Mouse (Mus musculus): ENCODE results near the gene Hdhd3. TPM values are rescaled to one million over a fixed set of nuclear protein-coding genes. Genes with fewer than 3 reads are reported as not detected.
"Not testable (repeated sequence)": the region's sequence is repeated elsewhere in the genome, so short reads cannot be mapped to it uniquely, and the experiment has no call there.

Hdhd3 gene
- polyA plus RNA-seq, 1 experiment from 2014 or later = 13.8 TPM

DNA sequence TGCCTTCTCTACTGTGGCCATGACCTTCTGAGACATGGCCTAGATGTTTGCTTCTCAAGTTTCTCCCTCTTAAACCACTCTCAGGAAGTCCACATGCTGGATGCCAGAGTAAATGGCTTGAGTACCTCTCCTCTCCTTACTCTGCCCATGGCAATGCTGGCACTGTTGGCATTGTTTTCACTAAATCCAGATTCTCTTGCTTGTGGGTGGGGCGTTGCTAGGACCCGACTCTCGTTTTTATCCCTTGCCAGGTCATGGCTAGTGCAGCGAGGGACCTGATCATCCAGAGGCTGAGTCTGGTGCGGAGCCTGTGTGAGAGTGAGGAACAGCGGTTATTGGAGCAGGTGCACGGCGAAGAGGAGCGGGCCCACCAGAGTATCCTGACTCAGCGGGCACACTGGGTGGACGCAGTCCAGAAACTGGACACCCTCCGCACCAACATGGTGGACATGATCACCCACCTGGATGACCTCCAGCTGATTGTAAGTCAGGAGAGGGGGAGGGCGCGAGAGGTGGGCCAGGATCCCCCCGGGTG is 17.0 kb downstream of the Hdhd3 start:
- Histone ChIP-seq H3K4me1 (ENCODE audit: control insufficient read depth, insufficient read depth, low read length) (no peaks in the 10 kb centered on the region), H3K27ac (ENCODE audit: low read length) (no peak overlapping the region), H3K9me3 (replicated peaks; ENCODE audit: control insufficient read depth, low read length, poor library complexity, severe bottlenecking) (no peaks in the 10 kb centered on the region), H3K4me3 (ENCODE audit: low read depth, low read length) (no peak overlapping the region), H3K9ac (ENCODE audit: low read depth, low read length) (no peak overlapping the region), H3K4me2 (ENCODE audit: low read length) (no peak overlapping the region), H3K27me3 (ENCODE audit: control insufficient read depth, insufficient read depth, low read depth, low read length) (no peaks in the 10 kb centered on the region; the same call in 1 of the 2 replicates), H3K36me3 (ENCODE audit: control insufficient read depth, insufficient read depth, low read length) (no peaks in the 10 kb centered on the region)
- no peak for ATAC-seq
- 93% methylated on average over 15 of the region's 15 CpGs for WGBS

GRCm38 (mm10) chr4:62485450-62486161 is 17.7 kb downstream of the Hdhd3 start:
- no peak overlapping the region for H3K4me3 ChIP-seq (ENCODE audit: low read depth, low read length)
- H3K9me3 ChIP-seq (replicated peaks; ENCODE audit: control insufficient read depth, low read length, poor library complexity, severe bottlenecking) = no peaks in the 10 kb centered on the region
- no peak for ATAC-seq
- no peak overlapping the region for H3K4me2 ChIP-seq (ENCODE audit: low read length)
- no peaks in the 10 kb centered on the region for H3K36me3 ChIP-seq (ENCODE audit: control insufficient read depth, insufficient read depth, low read length)
- WGBS = 89% methylated on average over 8 of the region's 8 CpGs
- no peak overlapping the region for H3K9ac ChIP-seq (ENCODE audit: low read depth, low read length)
- no peaks in the 10 kb centered on the region; the same call in 1 of the 2 replicates for H3K27me3 ChIP-seq (ENCODE audit: control insufficient read depth, insufficient read depth, low read depth, low read length)
- H3K4me1 ChIP-seq (ENCODE audit: control insufficient read depth, insufficient read depth, low read length) = no peaks in the 10 kb centered on the region
- no peak overlapping the region for H3K27ac ChIP-seq (ENCODE audit: low read length)

DNA sequence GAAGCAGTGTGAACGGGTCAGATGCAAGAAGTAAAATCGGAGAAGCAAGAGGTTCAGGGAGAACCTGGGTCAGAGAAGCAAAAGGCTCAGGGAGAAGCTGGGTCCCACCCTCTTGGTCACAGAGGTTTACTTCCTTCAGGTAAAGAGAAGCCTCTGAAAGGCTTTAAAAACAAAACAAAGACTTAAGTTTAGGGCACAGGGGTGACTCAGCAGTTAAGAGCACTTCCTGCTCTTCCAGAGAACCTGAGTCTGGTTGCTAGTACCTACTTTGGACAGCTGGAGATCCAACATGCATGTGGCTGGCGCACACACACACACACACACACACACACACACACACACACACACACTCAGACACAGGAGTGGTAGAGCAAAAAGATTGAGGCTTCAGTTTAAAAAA is 18.3 kb downstream of the Hdhd3 start:
- ATAC-seq = no peak
- H3K4me2 ChIP-seq (ENCODE audit: low read length) = no peak overlapping the region
- H3K36me3 ChIP-seq (ENCODE audit: control insufficient read depth, insufficient read depth, low read length) = no peaks in the 10 kb centered on the region
- H3K27ac ChIP-seq (ENCODE audit: low read length) = no peak overlapping the region
- 72% methylated on average over 3 of the region's 3 CpGs for WGBS
- no peak overlapping the region for H3K9ac ChIP-seq (ENCODE audit: low read depth, low read length)
- peaks cover under 1% of the 10 kb centered on the region; the same call in 1 of the 2 replicates for H3K27me3 ChIP-seq (ENCODE audit: control insufficient read depth, insufficient read depth, low read depth, low read length)
- H3K4me3 ChIP-seq (ENCODE audit: low read depth, low read length) = no peak overlapping the region
- peaks cover 1% of the 10 kb centered on the region; the same call in 1 of the 2 replicates for H3K4me1 ChIP-seq (ENCODE audit: control insufficient read depth, insufficient read depth, low read length)
- H3K9me3 ChIP-seq (replicated peaks; ENCODE audit: control insufficient read depth, low read length, poor library complexity, severe bottlenecking) = no peaks in the 10 kb centered on the region

DNA sequence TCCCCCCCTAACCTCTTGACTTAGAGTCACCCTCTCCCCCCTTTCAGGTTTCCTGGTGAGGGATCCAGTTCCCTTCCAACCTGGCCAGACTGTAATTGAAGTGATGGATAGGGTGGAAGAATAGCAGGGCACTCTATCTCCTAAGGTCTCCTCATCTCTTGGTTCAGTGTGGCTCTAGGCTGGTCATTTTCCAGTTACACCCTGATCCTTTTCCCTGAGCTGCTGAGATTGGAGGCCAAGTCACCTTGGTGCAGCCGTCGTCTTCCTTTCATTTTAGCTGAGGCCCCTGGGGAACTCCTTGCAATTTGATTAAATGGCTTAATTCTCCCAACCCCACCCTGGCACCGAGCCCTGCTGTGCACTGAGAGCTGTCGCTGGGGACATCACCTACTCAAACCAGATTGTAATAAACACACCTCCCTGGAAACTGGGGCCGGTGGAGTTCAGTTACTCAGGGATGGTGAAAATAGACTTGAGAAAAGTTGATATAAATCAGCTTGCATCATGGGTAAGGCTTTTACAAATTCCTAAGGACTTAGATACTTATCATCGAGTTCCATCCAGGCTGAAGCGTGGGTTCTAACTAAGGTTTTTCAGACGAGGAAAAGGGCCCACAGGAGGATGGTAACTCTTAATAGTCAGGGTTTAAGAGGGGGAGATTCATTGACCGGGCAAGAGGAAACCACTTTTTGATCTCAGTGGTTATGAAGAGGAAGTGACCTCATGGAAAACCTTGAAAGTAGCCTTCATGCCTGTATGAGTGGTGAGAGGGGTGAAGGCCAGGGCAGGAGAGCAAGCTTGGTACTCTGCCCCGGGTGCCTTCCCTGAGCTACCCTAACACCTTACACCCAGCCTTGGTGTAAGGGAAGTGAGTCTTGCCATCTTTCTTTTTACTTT is 22.3 kb downstream of the Hdhd3 start:
- Histone ChIP-seq H3K27ac (ENCODE audit: low read length) (no peak overlapping the region), H3K9me3 (replicated peaks; ENCODE audit: control insufficient read depth, low read length, poor library complexity, severe bottlenecking) (no peaks in the 10 kb centered on the region), H3K9ac (ENCODE audit: low read depth, low read length) (no peak overlapping the region), H3K4me1 (ENCODE audit: control insufficient read depth, insufficient read depth, low read length) (peaks cover 8% of the 10 kb centered on the region), H3K36me3 (ENCODE audit: control insufficient read depth, insufficient read depth, low read length) (no peaks in the 10 kb centered on the region), H3K27me3 (ENCODE audit: control insufficient read depth, insufficient read depth, low read depth, low read length) (peaks cover 5% of the 10 kb centered on the region), H3K4me2 (ENCODE audit: low read length) (no peak overlapping the region), H3K4me3 (ENCODE audit: low read depth, low read length) (no peak overlapping the region)
- 49% methylated on average over 10 of the region's 10 CpGs for WGBS
- peak; percentile 43 for ATAC-seq

GRCm38 (mm10) chr4:62479937-62480708 is 23.1 kb downstream of the Hdhd3 start, which contains the start of gene Bspry:
Gene Bspry, plus strand, starts transcription at chr4:62480053.
- H3K36me3 ChIP-seq (ENCODE audit: control insufficient read depth, insufficient read depth, low read length) = no peaks in the 10 kb centered on the region
- ATAC-seq = peak; percentile 78
- H3K9ac ChIP-seq (ENCODE audit: low read depth, low read length) = 0 out of 2 replicates have a peak within 1 kb of the TSS, but pooled peaks have one; percentile 21

GRCm38 (mm10) chr4:62479593-62479936 is 23.7 kb downstream of the Hdhd3 start:
- H3K27me3 ChIP-seq (ENCODE audit: control insufficient read depth, insufficient read depth, low read depth, low read length); H3K4me1 ChIP-seq (ENCODE audit: control insufficient read depth, insufficient read depth, low read length); H3K9ac ChIP-seq (ENCODE audit: low read depth, low read length); H3K36me3 ChIP-seq (ENCODE audit: control insufficient read depth, insufficient read depth, low read length); H3K9me3 ChIP-seq (replicated peaks; ENCODE audit: control insufficient read depth, low read length, poor library complexity, severe bottlenecking); H3K27ac ChIP-seq (ENCODE audit: low read length); ATAC-seq: not testable (repeated sequence)
- WGBS = 14% methylated on average over 11 of the region's 11 CpGs
- Histone ChIP-seq H3K4me3 (ENCODE audit: low read depth, low read length) (peak overlapping the region; percentile 48), H3K4me2 (ENCODE audit: low read length) (peak overlapping the region; percentile 84)

More at GRCm38 (mm10) chr4:62479937-62480708, 23.1 kb downstream of the Hdhd3 start, which contains the start of gene Bspry:
- Histone ChIP-seq H3K27me3 (ENCODE audit: control insufficient read depth, insufficient read depth, low read depth, low read length) (peaks cover 5% of the 10 kb centered on the region), H3K27ac (ENCODE audit: low read length) (no peak within 1 kb of the TSS), H3K4me1 (ENCODE audit: control insufficient read depth, insufficient read depth, low read length) (peaks cover 8% of the 10 kb centered on the region), H3K9me3 (replicated peaks; ENCODE audit: control insufficient read depth, low read length, poor library complexity, severe bottlenecking) (no peaks in the 10 kb centered on the region), H3K4me3 (ENCODE audit: low read depth, low read length) (peak within 1 kb of the TSS; percentile 48), H3K4me2 (ENCODE audit: low read length) (peak within 1 kb of the TSS; percentile 84)
- WGBS = 2% methylated on average over 71 of the region's 71 CpGs

DNA sequence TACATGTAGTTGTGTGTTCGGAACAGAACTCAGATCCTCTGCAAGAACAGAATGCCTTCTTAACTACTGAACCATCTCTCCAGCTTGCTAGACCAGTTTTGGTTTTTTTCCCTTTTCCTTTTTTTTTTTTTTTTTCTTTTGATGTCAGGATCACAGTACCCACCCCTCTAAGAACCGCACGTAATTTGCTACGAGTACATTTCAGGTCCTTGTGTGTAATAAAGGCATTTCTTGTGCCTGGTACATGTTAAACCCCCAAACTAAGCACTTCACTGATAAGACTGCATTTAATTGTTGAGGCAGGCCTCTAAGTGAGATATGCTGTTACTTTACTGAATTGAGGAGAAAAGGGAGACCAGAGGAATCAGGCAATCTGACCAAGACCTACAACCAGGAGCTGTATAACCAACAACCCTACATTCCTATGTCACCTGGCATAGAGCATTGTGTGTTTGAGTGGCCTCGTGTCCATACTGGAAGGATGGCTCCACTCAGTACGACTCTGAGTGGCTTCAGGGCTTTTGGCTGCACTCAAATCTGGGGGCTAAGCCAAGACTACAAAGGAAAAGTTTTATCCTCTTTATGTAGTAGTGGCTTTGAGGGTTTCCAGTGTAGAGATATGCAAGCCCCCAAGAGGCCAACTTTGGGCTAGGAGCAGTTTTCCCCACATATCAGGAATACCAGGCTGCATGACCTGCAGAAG is 25.6 kb downstream of the Hdhd3 start:
- H3K4me3 ChIP-seq (ENCODE audit: low read depth, low read length) = no peak overlapping the region
- H3K4me2 ChIP-seq (ENCODE audit: low read length) = no peak overlapping the region
- no peaks in the 10 kb centered on the region for H3K36me3 ChIP-seq (ENCODE audit: control insufficient read depth, insufficient read depth, low read length)
- H3K4me1 ChIP-seq (ENCODE audit: control insufficient read depth, insufficient read depth, low read length) = peaks cover 8% of the 10 kb centered on the region
- WGBS = 89% methylated on average over 6 of the region's 6 CpGs
- no peak for ATAC-seq
- H3K27me3 ChIP-seq (ENCODE audit: control insufficient read depth, insufficient read depth, low read depth, low read length) = peaks cover 5% of the 10 kb centered on the region
- no peaks in the 10 kb centered on the region for H3K9me3 ChIP-seq (replicated peaks; ENCODE audit: control insufficient read depth, low read length, poor library complexity, severe bottlenecking)
- no peak overlapping the region for H3K9ac ChIP-seq (ENCODE audit: low read depth, low read length)
- no peak overlapping the region for H3K27ac ChIP-seq (ENCODE audit: low read length)

- Histone ChIP-seq H3K27me3 (ENCODE audit: control insufficient read depth, insufficient read depth, low read depth, low read length) (peaks cover 5% of the 10 kb centered on the region; the same call in 1 of the 2 replicates), H3K27ac (ENCODE audit: low read length) (no peak overlapping the region), H3K9ac (ENCODE audit: low read depth, low read length) (no peak overlapping the region), H3K4me2 (ENCODE audit: low read length) (no peak overlapping the region), H3K4me3 (ENCODE audit: low read depth, low read length) (no peak overlapping the region), H3K4me1 (ENCODE audit: control insufficient read depth, insufficient read depth, low read length) (peaks cover 8% of the 10 kb centered on the region), H3K36me3 (ENCODE audit: control insufficient read depth, insufficient read depth, low read length) (no peaks in the 10 kb centered on the region), H3K9me3 (replicated peaks; ENCODE audit: control insufficient read depth, low read length, poor library complexity, severe bottlenecking) (no peaks in the 10 kb centered on the region)
- no peak for ATAC-seq
- WGBS = 95% methylated on average over 6 of the region's 6 CpGs
Measured at GRCm38 (mm10) chr4:62475793-62476192, 27.5 kb downstream of the Hdhd3 start.
